Comparison of ENCODE assay signal across 24 mouse cellular contexts in the genomic region with DNA sequence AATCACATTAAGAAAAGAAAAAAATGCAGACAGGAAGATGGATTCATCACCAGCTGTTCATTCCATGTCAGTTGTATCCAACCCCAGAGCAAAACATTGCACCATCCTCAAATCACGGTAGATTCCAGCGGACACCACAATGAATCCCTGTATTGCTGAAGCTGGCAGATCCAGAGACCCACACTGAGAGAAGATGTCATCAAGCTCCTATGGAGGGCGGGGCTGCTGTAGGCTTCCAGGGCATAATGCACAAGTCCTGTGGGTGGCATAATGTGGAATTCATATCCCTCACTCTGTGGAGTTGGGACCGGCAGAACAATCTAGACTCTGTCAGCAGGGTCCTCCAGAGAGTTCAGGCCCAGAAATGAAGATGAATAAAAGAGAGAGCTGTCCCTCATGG.
"Had no signal": no experiment of that assay in that cellular context is flagged by ENCODE, and none has a peak within 500 bp of the region (broad histone marks: within the 10 kb centered on the region; RNA-seq: fewer than 3 reads in every experiment).

No protein-coding gene starts in this region.

- H3K9ac ChIP-seq: heart, embryonic 12.5 days; hindbrain, embryonic 14.5 days; intestine, embryonic 15.5 days; limb, embryonic 12.5 days; liver, embryonic 13.5 days; liver, embryonic 15.5 days had no signal

- H3K4me1 ChIP-seq: heart, embryonic 10.5 days; heart, embryonic 12.5 days; intestine, embryonic 15.5 days; limb, embryonic 10.5 days; limb, embryonic 12.5 days; liver, embryonic 13.5 days; liver, embryonic 15.5 days had no signal

- ATAC-seq: hindbrain, postnatal 0 days; intestine, embryonic 15.5 days; intestine, postnatal 0 days had no signal

- H3K27ac ChIP-seq: heart, embryonic 10.5 days; hindbrain, embryonic 14.5 days; hindbrain, postnatal 0 days; intestine, embryonic 15.5 days; layer of hippocampus, adult 2 months; left cerebral cortex, adult 2 months; limb, embryonic 10.5 days; limb, embryonic 12.5 days; liver, embryonic 13.5 days; liver, embryonic 15.5 days had no signal

- H3K4me2 ChIP-seq: heart, embryonic 12.5 days; hindbrain, embryonic 14.5 days; intestine, embryonic 15.5 days; limb, embryonic 12.5 days; liver, embryonic 11.5 days; liver, embryonic 13.5 days; liver, embryonic 15.5 days had no signal

- DNase-seq: gastrocnemius, postnatal 14 days; gastrocnemius, postnatal 36 days; heart, adult 18-20 months; heart, postnatal 14 days; heart, postnatal 36 days; kidney, adult 18-20 months; kidney, adult 8-10 months; kidney, postnatal 10 days; kidney, postnatal 25 days; kidney, postnatal 4 days; liver; liver, embryonic 13.5 days had no signal

- H3K4me3 ChIP-seq: heart, embryonic 10.5 days; heart, embryonic 12.5 days; intestine, embryonic 15.5 days; layer of hippocampus, adult 2 months; left cerebral cortex, adult 2 months; limb, embryonic 10.5 days; limb, embryonic 12.5 days; liver, embryonic 13.5 days; liver, embryonic 15.5 days had no signal

- H3K9me3 ChIP-seq: heart, embryonic 10.5 days; heart, embryonic 12.5 days; intestine, embryonic 15.5 days; limb, embryonic 10.5 days; limb, embryonic 12.5 days; liver, embryonic 13.5 days; liver, embryonic 15.5 days had no signal

- H3K36me3 ChIP-seq: heart, embryonic 10.5 days; intestine, embryonic 15.5 days; limb, embryonic 10.5 days; limb, embryonic 12.5 days; liver, embryonic 13.5 days; liver, embryonic 15.5 days had no signal

- H3K27me3 ChIP-seq: heart, embryonic 12.5 days; intestine, embryonic 15.5 days; limb, embryonic 12.5 days; liver, embryonic 13.5 days; liver, embryonic 15.5 days had no signal
